Mouse (Mus musculus) intestine, embryonic 16.5 days (tissue): ENCODE data around the gene Gm10643. TPM values are rescaled to one million over a fixed set of nuclear protein-coding genes. Genes with fewer than 3 reads are reported as not detected.

Experiments used
- ATAC-seq: fragments of 200-750 bp; cut with Nextera tagmentation; 2 replicates; pipeline ENCODE4 v1.8.0; 2017; ENCODE audit warnings: moderate TSS enrichment, moderate library complexity
- H3K27ac ChIP-seq: fragments of 300-500 bp; sonication (generic); 2 replicates; pipeline ENCODE4 v1.5.1; 2014; ENCODE audit warnings: mild to moderate bottlenecking, low read length
- H3K27me3 ChIP-seq: fragments of 300-500 bp; sonication (generic); replicated peaks from 2 replicates; pipeline ENCODE4 v1.6.1; 2014; ENCODE audit warnings: low read length, control low read depth, mixed read lengths; ENCODE audit not compliant: control insufficient read depth, insufficient read depth
- H3K36me3 ChIP-seq: fragments of 300-500 bp; sonication (generic); 2 replicates; pipeline ENCODE4 v1.6.1; 2014; ENCODE audit warnings: low read length, control low read depth; ENCODE audit not compliant: control insufficient read depth, insufficient read depth
- H3K4me1 ChIP-seq: fragments of 300-500 bp; sonication (generic); 2 replicates; pipeline ENCODE4 v1.6.1; 2014; ENCODE audit warnings: low read length, control low read depth, mixed read lengths; ENCODE audit not compliant: control insufficient read depth, insufficient read depth
- H3K4me2 ChIP-seq: fragments of 300-500 bp; sonication (generic); 2 replicates; pipeline ENCODE4 v1.6.1; 2014; ENCODE audit warnings: low read depth, low read length, control low read depth
- H3K4me3 ChIP-seq: fragments of 300-500 bp; sonication (generic); 2 replicates; pipeline ENCODE4 v1.5.1; 2014; ENCODE audit warnings: mild to moderate bottlenecking, low read length
- H3K9ac ChIP-seq: fragments of 300-500 bp; sonication (generic); 2 replicates; pipeline ENCODE4 v1.6.1; 2014; ENCODE audit warnings: low read depth, low read length
- H3K9me3 ChIP-seq: fragments of 300-500 bp; sonication (generic); 2 replicates; pipeline ENCODE4 v1.6.1; 2016; ENCODE audit warnings: low read length, control low read depth; ENCODE audit not compliant: control insufficient read depth
- WGBS: fragments of 180-500 bp; shearing (Covaris S2); extraction: QIAGEN DNeasy Blood & Tissue Kit; methylation state at CpG from one replicate; pipeline ENCODE4 v1.1.7; 2014; 5-methylcytosine and 5-hydroxymethylcytosine counted together
- polyA plus RNA-seq: library from polyadenylated mRNA; unstranded; fragments of >200 nt; fragmentation: Nextera tagmentation; extraction: Ambion mirVana; gene quantifications from 2 replicates; pipeline ENCODE4 v1.2.1, GENCODE M21; 2015

Gm10643 gene
- polyA plus RNA-seq, 1 experiment from 2014 or later: 0.76 TPM

GRCm38 (mm10) chr8:84073230-84073976 lies 8.5 kb upstream of the Gm10643 start:
- no peaks in the 10 kb centered on the region for H3K9me3 ChIP-seq
- H3K4me2 ChIP-seq: no peak overlapping the region
- no peak for ATAC-seq
- H3K27ac ChIP-seq: no peak overlapping the region
- H3K4me1 ChIP-seq: peaks cover 35% of the 10 kb centered on the region
- H3K4me3 ChIP-seq: no peak overlapping the region
- no peak overlapping the region for H3K9ac ChIP-seq
- WGBS: 48% methylated on average over 10 of the region's 10 CpGs
- no peaks in the 10 kb centered on the region for H3K27me3 ChIP-seq
- peaks cover 9% of the 10 kb centered on the region for H3K36me3 ChIP-seq

GRCm38 (mm10) chr8:84072321-84072720 lies 7.4 kb upstream of the Gm10643 start:
- peaks cover 9% of the 10 kb centered on the region for H3K36me3 ChIP-seq
- H3K27ac ChIP-seq: no peak overlapping the region
- ATAC-seq: no peak
- no peaks in the 10 kb centered on the region for H3K27me3 ChIP-seq
- peaks cover 42% of the 10 kb centered on the region for H3K4me1 ChIP-seq
- no peak overlapping the region for H3K4me3 ChIP-seq
- H3K9ac ChIP-seq: no peak overlapping the region
- 89% methylated on average over 10 of the region's 10 CpGs for WGBS
- no peak overlapping the region for H3K4me2 ChIP-seq
- H3K9me3 ChIP-seq: no peaks in the 10 kb centered on the region

- H3K27ac ChIP-seq: no peak overlapping the region
- H3K9ac ChIP-seq: peak overlapping the region; percentile 14; the same call in 1 of the 2 replicates
- ATAC-seq: no peak
- H3K27me3 ChIP-seq: no peaks in the 10 kb centered on the region
- H3K4me1 ChIP-seq: peaks cover 42% of the 10 kb centered on the region
- H3K4me2 ChIP-seq: no peak overlapping the region
- H3K9me3 ChIP-seq: no peaks in the 10 kb centered on the region
- peaks cover 9% of the 10 kb centered on the region for H3K36me3 ChIP-seq
- WGBS: 71% methylated on average over 3 of the region's 3 CpGs
- no peak overlapping the region for H3K4me3 ChIP-seq
Measured at GRCm38 (mm10) chr8:84071921-84072320, 7.0 kb upstream of the Gm10643 start.

GRCm38 (mm10) chr8:84070667-84071066 lies 5.7 kb upstream of the Gm10643 start:
- no peaks in the 10 kb centered on the region for H3K9me3 ChIP-seq
- ATAC-seq: no peak
- H3K27me3 ChIP-seq: no peaks in the 10 kb centered on the region
- H3K27ac ChIP-seq: no peak overlapping the region
- H3K4me3 ChIP-seq: no peak overlapping the region
- H3K36me3 ChIP-seq: peaks cover 5% of the 10 kb centered on the region; the same call in 1 of the 2 replicates
- no peak overlapping the region for H3K9ac ChIP-seq
- H3K4me2 ChIP-seq: no peak overlapping the region
- WGBS: 77% methylated on average over 2 of the region's 2 CpGs
- H3K4me1 ChIP-seq: peaks cover 42% of the 10 kb centered on the region

- no peaks in the 10 kb centered on the region for H3K27me3 ChIP-seq
- no peak overlapping the region for H3K9ac ChIP-seq
- H3K4me1 ChIP-seq: peaks cover 42% of the 10 kb centered on the region
- no peak overlapping the region for H3K4me3 ChIP-seq
- H3K27ac ChIP-seq: no peak overlapping the region
- 79% methylated on average over 5 of the region's 5 CpGs for WGBS
- H3K36me3 ChIP-seq: peaks cover 5% of the 10 kb centered on the region; the same call in 1 of the 2 replicates
- H3K9me3 ChIP-seq: no peaks in the 10 kb centered on the region
- no peak overlapping the region for H3K4me2 ChIP-seq
- no peak for ATAC-seq
Measured at GRCm38 (mm10) chr8:84070241-84070640, 5.3 kb upstream of the Gm10643 start.

- no peak overlapping the region; the same call in 1 of the 2 replicates for H3K27ac ChIP-seq
- no peak overlapping the region for H3K4me2 ChIP-seq
- H3K4me3 ChIP-seq: no peak overlapping the region
- no peaks in the 10 kb centered on the region for H3K9me3 ChIP-seq
- H3K27me3 ChIP-seq: no peaks in the 10 kb centered on the region
- 0 out of 2 replicates have a peak overlapping the region, but pooled peaks have one; percentile 33 for H3K9ac ChIP-seq
- H3K36me3 ChIP-seq: peaks cover under 1% of the 10 kb centered on the region; the same call in 1 of the 2 replicates
- H3K4me1 ChIP-seq: peaks cover 42% of the 10 kb centered on the region
- ATAC-seq: no peak
- WGBS: 64% methylated on average over 2 of the region's 2 CpGs
Measured at GRCm38 (mm10) chr8:84069750-84070149, 4.8 kb upstream of the Gm10643 start.

- H3K9ac ChIP-seq: peak overlapping the region; percentile 33; the same call in 1 of the 2 replicates
- ATAC-seq: no peak
- H3K4me1 ChIP-seq: peaks cover 42% of the 10 kb centered on the region
- 0 out of 2 replicates have a peak overlapping the region, but pooled peaks have one; percentile 11 for H3K4me3 ChIP-seq
- H3K36me3 ChIP-seq: no peaks in the 10 kb centered on the region
- H3K4me2 ChIP-seq: 0 out of 2 replicates have a peak overlapping the region, but pooled peaks have one; percentile 10
- peak overlapping the region; percentile 54; the same call in 1 of the 2 replicates for H3K27ac ChIP-seq
- no peaks in the 10 kb centered on the region for H3K9me3 ChIP-seq
- 26% methylated on average over 1 of the region's 1 CpGs for WGBS
- no peaks in the 10 kb centered on the region for H3K27me3 ChIP-seq
Measured at GRCm38 (mm10) chr8:84069169-84069568, 4.2 kb upstream of the Gm10643 start.

- Histone ChIP-seq H3K27ac (peak overlapping the region; percentile 54; the same call in 1 of the 2 replicates), H3K27me3 (no peaks in the 10 kb centered on the region), H3K4me1 (peaks cover 42% of the 10 kb centered on the region), H3K9ac (peak overlapping the region; percentile 35; the same call in 1 of the 2 replicates), H3K9me3 (no peaks in the 10 kb centered on the region), H3K36me3 (no peaks in the 10 kb centered on the region), H3K4me2 (no peak overlapping the region), H3K4me3 (no peak overlapping the region)
- ATAC-seq: no peak
- 48% methylated on average over 12 of the region's 12 CpGs for WGBS
Measured at GRCm38 (mm10) chr8:84068316-84069035, 3.5 kb upstream of the Gm10643 start.

GRCm38 (mm10) chr8:84067911-84068310 lies 3.0 kb upstream of the Gm10643 start:
- peak overlapping the region; percentile 35; the same call in 1 of the 2 replicates for H3K9ac ChIP-seq
- 76% methylated on average over 7 of the region's 7 CpGs for WGBS

More at GRCm38 (mm10) chr8:84067911-84068310, 3.0 kb upstream of the Gm10643 start:
- Histone ChIP-seq H3K36me3 (no peaks in the 10 kb centered on the region), H3K4me3 (peak overlapping the region; percentile 97), H3K4me1 (peaks cover 36% of the 10 kb centered on the region), H3K27me3 (no peaks in the 10 kb centered on the region), H3K27ac (no peak overlapping the region), H3K4me2 (peak overlapping the region; percentile 59), H3K9me3 (no peaks in the 10 kb centered on the region)
- ATAC-seq: no peak
